Mouse (Mus musculus): ENCODE measurements around the gene Vcp.

Gene Vcp

GRCm38 (mm10) chr4:43000141-43000986, at the start of gene Vcp:
Gene Vcp, minus strand, starts transcription at chr4:43000507.
- DNase-seq, result peak; percentile 99 to 100

GRCm38 (mm10) chr4:43047231-43047630, 46.9 kb upstream of the Vcp start:
- DNase-seq, result peak; percentile 57 to 82

- DNase-seq, result no peak
Observed at GRCm38 (mm10) chr4:43046607-43047006, 46.3 kb upstream of the Vcp start.

- peak; percentile 99 for DNase-seq
Observed at GRCm38 (mm10) chr4:43045659-43046302, 45.5 kb upstream of the Vcp start, which contains the start of gene Fam214b. Gene Fam214b, minus strand, starts transcription at chr4:43046220.

GRCm38 (mm10) chr4:43045285-43045658, 45.0 kb upstream of the Vcp start:
- DNase-seq, result no peak

GRCm38 (mm10) chr4:43044673-43045072, 44.4 kb upstream of the Vcp start:
- DNase-seq, result peak; percentile 72 to 76

GRCm38 (mm10) chr4:43043644-43044357, 43.5 kb upstream of the Vcp start:
- peak; percentile 84 to 90 for DNase-seq

- DNase-seq, result no peak
Observed at GRCm38 (mm10) chr4:43040881-43041547, 40.7 kb upstream of the Vcp start.

GRCm38 (mm10) chr4:43040114-43040572, 39.8 kb upstream of the Vcp start:
- peak; percentile 97 to 99 for DNase-seq

GRCm38 (mm10) chr4:43039609-43040008, 39.3 kb upstream of the Vcp start:
- no peak for DNase-seq

GRCm38 (mm10) chr4:43038567-43039495, 38.5 kb upstream of the Vcp start:
- peak; percentile 55 to 78 for DNase-seq

- no peak for DNase-seq
Observed at GRCm38 (mm10) chr4:43037860-43038566, 37.7 kb upstream of the Vcp start.

GRCm38 (mm10) chr4:43036356-43036755, 36.0 kb upstream of the Vcp start:
- DNase-seq, result no peak

GRCm38 (mm10) chr4:43035851-43036250, 35.5 kb upstream of the Vcp start:
- no peak for DNase-seq

- no peak for DNase-seq
Observed at GRCm38 (mm10) chr4:43033481-43033880, 33.2 kb upstream of the Vcp start.

GRCm38 (mm10) chr4:43032501-43032900, 32.2 kb upstream of the Vcp start:
- DNase-seq, result no peak

GRCm38 (mm10) chr4:43031237-43031995, 31.1 kb upstream of the Vcp start, which contains the start of gene Stoml2:
Gene Stoml2, minus strand, starts transcription at chr4:43031710.
- peak; percentile 93 to 94 for DNase-seq

GRCm38 (mm10) chr4:43030780-43031230, 30.5 kb upstream of the Vcp start:
- DNase-seq, result no peak

GRCm38 (mm10) chr4:43030352-43030751, 30.0 kb upstream of the Vcp start:
- no peak for DNase-seq

GRCm38 (mm10) chr4:43029749-43030148, 29.4 kb upstream of the Vcp start:
- DNase-seq, result no peak
